Mouse (Mus musculus): ENCODE measurements around the gene 9030624G23Rik. TPM values are rescaled to one million over a fixed set of nuclear protein-coding genes. Genes with fewer than 3 reads are reported as not detected.
"Not testable (repeated sequence)": the region's sequence is repeated elsewhere in the genome, so short reads cannot be mapped to it uniquely, and the experiment has no call there.

9030624G23Rik gene
- under 1 TPM; 0.52 to 0.73 TPM for total RNA-seq (2021)
- polyA plus RNA-seq (2012; rRNA removed): 0.23 and 0.37 TPM in 2 replicates
- long read RNA-seq: 0 reads

- H3K9ac ChIP-seq (ENCODE audit: low read depth, low read length): not testable (repeated sequence)
- under 1% methylated on average over 39 of the region's 39 CpGs for WGBS
- DNase-seq: peak; percentile 69 to 74
Observed at GRCm38 (mm10) chr12:24097108-24097520, at the start of gene 9030624G23Rik. TSS of gene 9030624G23Rik (minus strand) at chr12:24097246.

GRCm38 (mm10) chr12:24083096-24083495 lies 13.9 kb downstream of the 9030624G23Rik start:
- DNase-seq; H3K36me3 ChIP-seq (ENCODE audit: control insufficient read depth, insufficient read depth, low read length); H3K27me3 ChIP-seq (ENCODE audit: control insufficient read depth, insufficient read depth, low read length); H3K79me2 ChIP-seq (replicated peaks; ENCODE audit: control insufficient read depth, insufficient read depth, low read length); H3K4me3 ChIP-seq; intact Hi-C loops (cut with DNase I); H3K9ac ChIP-seq (ENCODE audit: low read depth, low read length); H3K4me1 ChIP-seq (ENCODE audit: control insufficient read depth, insufficient read depth, low read length); H3K27ac ChIP-seq: not testable (repeated sequence)
- WGBS: 83% methylated on average over 2 of the region's 5 CpGs

More at GRCm38 (mm10) chr12:24097108-24097520, at the start of gene 9030624G23Rik:
- H3K36me3 ChIP-seq (ENCODE audit: control insufficient read depth, insufficient read depth, low read length); H3K4me1 ChIP-seq (ENCODE audit: control insufficient read depth, insufficient read depth, low read length); H3K79me2 ChIP-seq (replicated peaks; ENCODE audit: control insufficient read depth, insufficient read depth, low read length); H3K27ac ChIP-seq; H3K27me3 ChIP-seq (ENCODE audit: control insufficient read depth, insufficient read depth, low read length); intact Hi-C loops (cut with DNase I): not testable (repeated sequence)
- peak within 1 kb of the TSS; percentile 37; the same call in 1 of the 2 replicates for H3K4me3 ChIP-seq

Measured in heart, adult 2 months (tissue).